Mouse (Mus musculus) lung, postnatal 36 days (tissue): Measurements from ENCODE around the gene Ppp2r5a.

ENCODE experiments used
- DNase-seq: peaks from one replicate; pipeline ENCODE4 v3.0.0; 2022; ENCODE audit warnings: mixed read lengths

Ppp2r5a gene

GRCm38 (mm10) chr1:191403074-191403473, at the start of gene Ppp2r5a:
Gene Ppp2r5a (minus strand): TSS chr1:191403272.
- DNase-seq, result no peak

GRCm38 (mm10) chr1:191450614-191451013, 47.5 kb upstream of the Ppp2r5a start:
- peak; percentile 64 for DNase-seq

- DNase-seq, result peak; percentile 63
These were observed 46.5 kb upstream of the Ppp2r5a start for GRCm38 (mm10) chr1:191449537-191449936.

GRCm38 (mm10) chr1:191447391-191448016, 44.4 kb upstream of the Ppp2r5a start:
- no peak for DNase-seq

- no peak for DNase-seq
These were observed 43.2 kb upstream of the Ppp2r5a start for GRCm38 (mm10) chr1:191446307-191446706.

- peak; percentile 87 for DNase-seq
These were observed 42.8 kb upstream of the Ppp2r5a start for GRCm38 (mm10) chr1:191445831-191446258.

GRCm38 (mm10) chr1:191445401-191445800, 42.3 kb upstream of the Ppp2r5a start:
- DNase-seq, result peak; percentile 61

GRCm38 (mm10) chr1:191444467-191444866, 41.4 kb upstream of the Ppp2r5a start:
- DNase-seq, result peak; percentile 70

GRCm38 (mm10) chr1:191439011-191439410, 35.9 kb upstream of the Ppp2r5a start:
- DNase-seq, result no peak

GRCm38 (mm10) chr1:191438546-191438945, 35.5 kb upstream of the Ppp2r5a start:
- DNase-seq, result no peak

GRCm38 (mm10) chr1:191436647-191437046, 33.6 kb upstream of the Ppp2r5a start:
- DNase-seq, result no peak

- DNase-seq, result peak; percentile 92
These were observed 32.3 kb upstream of the Ppp2r5a start for GRCm38 (mm10) chr1:191435359-191435758.

GRCm38 (mm10) chr1:191432531-191432930, 29.5 kb upstream of the Ppp2r5a start:
- DNase-seq, result no peak

- DNase-seq, result no peak
These were observed 29.0 kb upstream of the Ppp2r5a start for GRCm38 (mm10) chr1:191432023-191432422.

GRCm38 (mm10) chr1:191430121-191430520, 27.0 kb upstream of the Ppp2r5a start:
- DNase-seq, result no peak

GRCm38 (mm10) chr1:191425884-191426283, 22.8 kb upstream of the Ppp2r5a start:
- DNase-seq, result peak; percentile 38

- DNase-seq, result no peak
These were observed 20.1 kb upstream of the Ppp2r5a start for GRCm38 (mm10) chr1:191423201-191423600.

- DNase-seq, result peak; percentile 54
These were observed 19.6 kb upstream of the Ppp2r5a start for GRCm38 (mm10) chr1:191422714-191423113.

GRCm38 (mm10) chr1:191422164-191422563, 19.1 kb upstream of the Ppp2r5a start:
- DNase-seq, result no peak

- peak; percentile 38 for DNase-seq
These were observed 18.4 kb upstream of the Ppp2r5a start for GRCm38 (mm10) chr1:191421426-191421999.

GRCm38 (mm10) chr1:191420930-191421404, 17.9 kb upstream of the Ppp2r5a start:
- DNase-seq, result peak; percentile 64

GRCm38 (mm10) chr1:191419991-191420751, 17.1 kb upstream of the Ppp2r5a start:
- peak; percentile 25 for DNase-seq

- DNase-seq, result no peak
These were observed 16.3 kb upstream of the Ppp2r5a start for GRCm38 (mm10) chr1:191419421-191419820.

GRCm38 (mm10) chr1:191418936-191419335, 15.9 kb upstream of the Ppp2r5a start:
- DNase-seq, result no peak
